Mouse (Mus musculus) left cerebral cortex, adult 11 months (tissue): Measurements from ENCODE around the gene Zdhhc16.
"Not testable (repeated sequence)": the region's sequence is repeated elsewhere in the genome, so short reads cannot be mapped to it uniquely, and the experiment has no call there.

ENCODE experiments used
- DNase-seq: peaks from one replicate; pipeline ENCODE4 v3.0.0; 2022; ENCODE audit warnings: low spot score

The Zdhhc16 gene

GRCm38 (mm10) chr19:41913774-41914591 lies 19.3 kb upstream of the Zdhhc16 start:
- no peak for DNase-seq

GRCm38 (mm10) chr19:41914592-41914882 lies 18.7 kb upstream of the Zdhhc16 start:
- DNase-seq: not testable (repeated sequence)

- no peak for DNase-seq
Measured at GRCm38 (mm10) chr19:41915294-41915693, 18.0 kb upstream of the Zdhhc16 start.

- no peak for DNase-seq
Measured at GRCm38 (mm10) chr19:41916853-41917252, 16.4 kb upstream of the Zdhhc16 start.

- DNase-seq: no peak
Measured at GRCm38 (mm10) chr19:41919471-41919870, 13.8 kb upstream of the Zdhhc16 start.

- no peak for DNase-seq
Measured at GRCm38 (mm10) chr19:41920412-41921067, 12.7 kb upstream of the Zdhhc16 start.

- DNase-seq: no peak
Measured at GRCm38 (mm10) chr19:41932686-41933085, 594 bp upstream of the Zdhhc16 start.

GRCm38 (mm10) chr19:41934124-41934523 lies 844 bp downstream of the Zdhhc16 start:
- DNase-seq: no peak

- DNase-seq: no peak
Measured at GRCm38 (mm10) chr19:41935921-41936320, 2.6 kb downstream of the Zdhhc16 start.

GRCm38 (mm10) chr19:41938539-41938938 lies 5.3 kb downstream of the Zdhhc16 start:
- no peak for DNase-seq

GRCm38 (mm10) chr19:41943841-41944240 lies 10.6 kb downstream of the Zdhhc16 start:
- no peak for DNase-seq

- DNase-seq: no peak
Measured at GRCm38 (mm10) chr19:41952287-41952686, 19.0 kb downstream of the Zdhhc16 start.

- no peak for DNase-seq
Measured at GRCm38 (mm10) chr19:41953574-41953973, 20.3 kb downstream of the Zdhhc16 start.

GRCm38 (mm10) chr19:41969618-41970017 lies 36.3 kb downstream of the Zdhhc16 start:
- no peak for DNase-seq

GRCm38 (mm10) chr19:41973891-41974794 lies 40.9 kb downstream of the Zdhhc16 start:
- DNase-seq: no peak

GRCm38 (mm10) chr19:41980422-41980818 lies 47.1 kb downstream of the Zdhhc16 start:
- DNase-seq: no peak

- peak; percentile 99 for DNase-seq
Measured at GRCm38 (mm10) chr19:41980819-41981594, 47.7 kb downstream of the Zdhhc16 start, which contains the start of gene Mms19. Mms19 (minus strand) TSS chr19:41981157.

- DNase-seq: no peak
Measured at GRCm38 (mm10) chr19:41981595-41981927, 48.3 kb downstream of the Zdhhc16 start, which contains the start of gene Ubtd1. Ubtd1 (plus strand) TSS chr19:41981763.

GRCm38 (mm10) chr19:41981931-41982790 lies 48.9 kb downstream of the Zdhhc16 start:
- DNase-seq: no peak

- no peak for DNase-seq
Measured at GRCm38 (mm10) chr19:41982791-41983150, 49.5 kb downstream of the Zdhhc16 start.

GRCm38 (mm10) chr19:41985994-41986393 lies 52.7 kb downstream of the Zdhhc16 start:
- no peak for DNase-seq
